Mouse (Mus musculus): ENCODE data around the gene Zfp677.
"Not testable (repeated sequence)": the region's sequence is repeated elsewhere in the genome, so short reads cannot be mapped to it uniquely, and the experiment has no call there.

DNA sequence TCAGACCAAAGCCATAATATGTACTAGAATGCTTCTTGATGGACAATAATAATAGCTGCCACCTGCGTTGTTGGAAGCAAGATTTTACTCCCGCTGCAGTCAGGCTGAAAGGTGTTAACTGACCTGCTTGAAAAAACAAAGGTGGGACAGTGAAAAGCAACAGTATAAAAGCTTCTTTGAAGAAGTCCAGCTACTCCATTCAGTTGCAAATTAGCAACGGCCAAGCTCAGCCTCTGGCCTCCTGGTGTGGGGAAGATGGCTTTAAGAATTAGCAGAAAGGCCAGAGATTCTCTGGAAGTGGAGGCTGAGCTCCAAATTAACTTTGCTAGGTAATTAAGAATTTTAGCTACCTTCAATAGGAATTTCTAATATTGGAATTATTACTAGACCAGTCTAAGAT is 15.5 kb upstream of the Zfp677 start:
- TF ChIP-seq CTCF, EP300 (IDR thresholded peaks at IDR 0.05; ENCODE audit: low read depth): not testable (repeated sequence)

Measured in liver, embryonic 14.5 days (tissue).